Mouse (Mus musculus): Measurements from ENCODE around the gene Nkain2. TPM values are rescaled to one million over a fixed set of nuclear protein-coding genes. Genes with fewer than 3 reads are reported as not detected.
A peak's percentile ranks its signal among the peaks of the same experiment; 100 is the strongest.

Nkain2 gene
- total RNA-seq, 2 experiments from 2014 or later: 0.27 to 0.38 TPM

- peak in 1 of 2 experiments; percentile 10 for DNase-seq
- intact Hi-C loops (cut with DNase I): no loop called here
Measured at GRCm38 (mm10) chr10:31742443-31743057, 1147.7 kb downstream of the Nkain2 start.

GRCm38 (mm10) chr10:31728036-31728435 is 1162.2 kb downstream of the Nkain2 start:
- intact Hi-C loops (cut with DNase I): no loop called here
- no peak for DNase-seq

GRCm38 (mm10) chr10:31647270-31647669 is 1243.0 kb downstream of the Nkain2 start:
- no peak for DNase-seq
- intact Hi-C loops (cut with DNase I): no loop called here

GRCm38 (mm10) chr10:31646083-31646482 is 1244.2 kb downstream of the Nkain2 start:
- DNase-seq: no peak
- intact Hi-C loops (cut with DNase I): no loop called here

Other genes starting within 250 kb of the Nkain2 start
- 1,000 to 10,000 TPM; 1,295 to 1,454 TPM for gene Trdn, start 190.1 kb upstream of the Nkain2 start, total RNA-seq (2021)

Data from gastrocnemius, postnatal 36 days (tissue).